Mouse (Mus musculus) spleen, postnatal 36 days (tissue): ENCODE results near the gene Birc7.

Experiments
- DNase-seq, 2 experiments: peaks; one replicate each; pipeline ENCODE4 v3.0.0; 2022; ENCODE audit warnings: low spot score in 2 of 2, mixed read lengths in 1 of 2

The Birc7 gene

DNA sequence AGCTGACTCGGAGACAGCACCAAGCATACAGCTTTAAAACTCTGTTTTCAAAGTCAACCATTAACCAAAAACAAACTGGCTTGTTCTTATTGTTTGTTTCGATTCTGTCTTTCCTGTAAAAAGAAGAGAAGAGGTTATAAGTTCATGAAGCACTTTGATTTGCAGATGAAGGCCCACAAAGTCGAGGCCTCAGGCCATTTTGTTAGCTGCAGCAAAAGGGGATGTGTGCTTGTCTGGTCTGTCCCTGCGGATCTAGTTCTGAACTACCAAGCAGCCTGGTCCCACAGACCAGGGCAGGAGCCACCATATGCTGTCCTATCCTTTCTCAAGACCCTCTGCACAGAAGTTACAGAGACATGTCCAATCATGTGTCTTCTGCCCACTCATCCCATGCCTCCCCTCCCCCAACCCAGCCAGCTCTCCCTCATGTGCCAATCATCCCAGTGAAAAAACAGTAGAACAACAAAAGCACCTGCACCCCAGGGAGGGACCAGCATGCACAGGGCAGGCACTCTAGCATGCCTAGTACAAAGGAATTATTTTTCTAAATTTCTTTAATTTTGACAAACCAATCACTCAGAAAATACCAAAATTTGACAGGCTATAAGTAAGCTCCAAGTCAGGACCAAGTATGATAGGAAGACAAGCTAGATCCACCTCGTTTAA, 23.1 kb upstream of the Birc7 start:
- no peak for DNase-seq

DNA sequence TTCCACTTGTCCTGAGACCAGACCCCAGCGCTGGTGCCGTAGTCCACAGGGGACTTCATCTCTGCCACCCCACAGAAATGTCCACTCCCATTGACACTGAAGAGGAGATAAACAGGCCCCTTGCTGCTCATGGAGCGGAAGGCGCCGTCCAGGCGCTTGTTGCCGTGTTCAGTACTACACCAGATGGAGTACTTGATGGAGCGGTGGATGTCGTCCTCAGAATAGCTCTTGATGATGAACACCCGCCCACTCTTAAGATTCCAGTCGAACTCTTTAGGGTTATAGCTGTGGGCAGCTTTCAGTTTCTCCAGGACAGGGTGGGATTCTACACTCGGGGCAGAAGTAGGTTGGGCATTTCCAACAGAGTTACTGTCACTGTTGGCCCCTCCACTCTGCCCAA, 17.9 kb upstream of the Birc7 start:
- DNase-seq, result no peak

DNA sequence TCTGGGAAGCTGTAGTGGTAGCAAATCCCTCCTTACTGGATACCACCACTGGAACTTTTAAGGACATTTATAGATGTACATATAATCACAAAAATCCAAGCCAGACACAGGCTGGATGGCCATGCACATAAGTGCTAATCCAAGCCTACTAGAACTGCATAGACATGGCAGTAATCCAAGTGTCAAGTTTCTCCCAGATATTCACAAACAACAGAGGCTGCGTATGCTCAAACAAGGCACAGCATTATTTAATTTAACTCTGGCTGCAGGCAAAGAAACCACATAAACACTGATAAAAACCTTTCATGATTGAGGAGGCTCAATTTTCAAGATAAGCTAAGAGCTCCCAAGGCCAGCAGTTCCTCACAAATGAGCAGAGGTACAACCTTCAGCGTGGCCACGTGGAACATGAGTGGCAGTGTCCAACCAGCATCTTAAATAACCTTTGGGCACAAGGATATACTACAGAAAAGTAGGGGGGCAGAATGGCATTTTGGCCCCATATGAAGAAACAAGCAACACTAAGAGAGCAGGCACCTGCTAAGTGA, 12.9 kb upstream of the Birc7 start:
- no peak for DNase-seq

DNA sequence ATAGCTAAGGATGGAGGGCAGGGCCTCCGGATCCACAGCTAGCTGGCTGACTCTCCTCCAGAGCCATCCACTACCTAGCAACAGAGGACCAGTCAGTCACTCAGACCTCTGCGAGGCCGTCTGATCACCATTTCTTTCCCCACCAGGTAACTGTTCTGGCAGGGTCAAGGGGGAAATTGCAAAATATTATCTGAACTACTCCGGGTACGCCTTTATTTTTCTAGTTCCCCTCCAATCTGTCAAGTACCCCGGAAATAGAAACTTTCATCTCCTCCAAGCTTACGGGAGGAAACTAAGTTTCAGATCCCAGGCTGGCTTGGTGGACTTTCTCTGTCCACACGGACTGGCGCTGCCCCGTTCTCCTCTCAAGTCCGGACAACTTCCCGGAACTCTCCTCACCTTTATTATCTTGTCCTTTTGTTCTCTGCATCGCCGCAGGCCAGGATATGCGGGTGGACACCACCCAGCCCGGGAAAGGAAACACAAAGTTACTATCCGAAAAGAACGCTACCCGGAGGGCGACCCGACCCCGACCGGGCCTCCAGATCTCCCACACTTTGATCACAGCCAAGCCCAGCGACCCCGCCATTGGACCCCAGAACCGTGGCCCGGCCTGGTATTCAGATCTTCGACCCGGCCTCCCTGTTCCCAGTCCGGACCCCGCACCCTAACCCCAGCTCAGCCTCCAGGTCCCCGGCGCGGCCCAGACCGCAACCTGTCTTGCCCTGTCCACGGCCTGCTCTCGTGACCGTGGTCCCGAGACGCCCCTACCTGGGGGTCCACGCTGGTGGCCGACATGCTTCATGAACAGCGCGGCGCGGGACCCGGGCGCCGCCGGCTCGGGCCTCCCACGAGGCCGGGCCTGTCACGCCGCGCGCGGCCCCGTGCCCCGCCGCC, 8.7 kb upstream of the Birc7 start:
- peak; percentile 13 to 23 for DNase-seq

DNA sequence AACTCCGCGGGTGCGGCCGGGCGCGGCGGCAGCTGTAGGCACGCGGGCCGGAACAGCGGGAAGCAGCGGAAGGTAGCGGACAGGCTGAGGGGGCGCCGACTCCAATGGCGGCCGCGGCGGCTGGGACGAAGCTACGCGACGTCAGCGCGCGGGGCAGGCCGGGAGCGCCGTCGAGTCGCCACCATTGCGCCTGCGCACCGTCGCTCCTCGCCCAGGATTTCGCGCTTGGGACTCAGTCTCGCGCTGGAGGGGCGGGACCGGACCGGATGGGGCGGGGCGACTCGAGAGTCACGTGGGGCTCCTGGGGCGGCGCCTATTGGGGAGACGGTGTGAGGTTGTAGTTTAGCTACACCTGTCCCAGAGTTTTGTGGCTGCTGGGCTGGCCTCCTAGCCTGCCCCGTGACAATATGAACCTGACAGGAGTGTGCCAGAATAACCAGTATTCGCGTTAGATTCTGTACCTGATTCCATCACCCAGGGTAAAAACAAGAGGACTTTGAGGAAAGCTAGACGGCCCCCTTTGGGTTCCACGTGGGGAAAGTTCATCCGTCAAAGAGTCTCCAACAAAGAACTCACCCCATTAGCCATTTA, 7.9 kb upstream of the Birc7 start, which contains the start of gene Ythdf1:
Ythdf1 (minus strand) TSS at position 140 of the 591 bp plus-strand sequence.
- peak; percentile 97 to 98 for DNase-seq

DNA sequence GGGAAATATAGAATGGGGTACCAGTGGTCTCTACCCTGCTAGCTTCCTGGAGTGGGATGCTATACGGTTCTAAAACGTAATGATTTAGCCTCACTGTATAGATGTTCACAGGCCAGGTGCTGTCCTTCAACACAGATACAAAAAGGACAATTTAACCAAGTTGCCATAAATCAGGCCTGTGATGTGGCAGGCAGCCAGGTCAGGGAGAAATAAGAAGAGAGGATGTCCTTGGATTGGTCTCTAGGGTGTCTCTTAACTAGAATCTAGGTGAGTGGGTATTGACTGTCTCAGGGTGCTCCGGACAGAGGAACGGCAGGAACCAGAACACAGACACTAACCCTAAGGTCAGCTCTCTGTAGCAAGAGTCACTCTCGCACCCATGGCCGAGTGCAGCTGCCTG, 6.1 kb upstream of the Birc7 start:
- DNase-seq, result no peak

DNA sequence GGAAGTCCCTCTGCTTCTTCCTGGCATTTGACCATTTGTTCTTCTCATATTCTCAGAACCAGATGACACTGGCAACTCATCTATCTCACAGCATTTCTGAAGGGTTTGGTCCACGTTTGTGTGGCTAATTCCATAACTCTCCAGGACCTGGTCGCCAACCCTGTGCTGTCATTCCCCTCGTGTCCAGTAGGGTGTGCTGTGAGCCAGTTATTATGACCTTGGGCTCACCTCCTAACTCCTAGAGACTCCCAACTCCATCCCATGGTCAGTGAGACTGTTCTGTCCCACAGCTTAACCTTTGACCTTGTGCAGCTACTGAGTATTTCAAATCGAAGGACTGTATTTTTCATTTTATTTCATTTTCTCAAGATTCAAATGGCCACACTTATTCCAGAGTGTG, 3.6 kb upstream of the Birc7 start:
- peak; percentile 22 to 42 for DNase-seq

DNA sequence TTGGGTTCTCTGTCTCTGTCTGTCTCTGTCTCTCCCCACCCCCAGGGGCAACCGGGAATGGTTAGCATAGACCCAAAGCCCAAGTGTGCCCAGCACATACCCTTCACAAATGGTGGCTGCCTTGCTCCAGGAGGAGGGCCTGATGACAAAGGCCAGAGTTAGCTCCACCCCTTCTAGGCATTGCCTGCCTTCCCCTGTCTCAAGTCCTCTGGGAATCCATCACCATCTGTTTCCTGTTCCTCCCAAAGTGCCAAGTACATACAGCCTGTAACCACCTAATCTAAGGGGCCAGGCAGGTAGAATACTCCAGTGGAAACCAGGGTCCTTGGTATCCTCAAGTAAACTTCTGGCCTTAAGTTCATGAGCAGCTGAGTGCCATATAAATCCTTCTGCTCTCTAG, 3.6 kb downstream of the Birc7 start:
- DNase-seq, result no peak

DNA sequence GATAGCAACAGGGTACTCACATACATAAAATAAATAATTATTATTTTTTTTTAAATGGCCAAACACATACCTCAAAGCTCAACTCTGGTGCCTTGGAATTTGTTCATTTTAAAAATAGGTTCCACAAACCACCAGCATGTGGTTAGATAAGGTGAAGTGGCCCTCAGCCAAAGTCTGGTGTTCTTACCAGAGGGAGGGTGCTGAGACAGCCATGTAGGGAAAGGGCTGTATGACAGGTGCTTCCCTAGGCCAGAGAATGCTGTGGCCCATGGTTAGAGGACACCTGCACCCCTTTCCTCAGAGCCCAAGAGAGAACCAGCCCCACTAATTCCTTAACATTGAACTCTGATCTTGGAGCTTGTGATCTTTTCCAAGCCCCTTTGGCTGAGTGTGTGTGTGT, 11.4 kb downstream of the Birc7 start:
- DNase-seq, result no peak

DNA sequence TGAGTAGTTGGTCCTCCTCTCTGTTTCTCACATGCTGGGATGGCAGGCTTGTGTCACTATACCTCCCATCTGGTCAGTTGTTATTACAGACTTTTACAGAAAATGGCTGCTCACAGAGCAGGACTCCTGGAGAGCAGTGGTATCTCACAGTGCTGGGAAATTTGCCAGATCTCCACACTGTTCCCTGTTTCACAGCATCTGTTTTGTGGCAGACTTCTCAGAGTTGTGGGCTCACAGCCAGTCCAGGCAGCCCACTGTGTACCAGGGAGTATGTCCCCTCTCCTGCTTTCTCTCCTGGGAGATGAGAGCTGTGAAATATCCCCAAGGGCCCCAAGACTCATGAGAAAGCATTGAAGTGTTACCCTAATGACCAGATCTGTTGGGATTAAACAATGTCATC, 13.0 kb downstream of the Birc7 start:
- no peak for DNase-seq

DNA sequence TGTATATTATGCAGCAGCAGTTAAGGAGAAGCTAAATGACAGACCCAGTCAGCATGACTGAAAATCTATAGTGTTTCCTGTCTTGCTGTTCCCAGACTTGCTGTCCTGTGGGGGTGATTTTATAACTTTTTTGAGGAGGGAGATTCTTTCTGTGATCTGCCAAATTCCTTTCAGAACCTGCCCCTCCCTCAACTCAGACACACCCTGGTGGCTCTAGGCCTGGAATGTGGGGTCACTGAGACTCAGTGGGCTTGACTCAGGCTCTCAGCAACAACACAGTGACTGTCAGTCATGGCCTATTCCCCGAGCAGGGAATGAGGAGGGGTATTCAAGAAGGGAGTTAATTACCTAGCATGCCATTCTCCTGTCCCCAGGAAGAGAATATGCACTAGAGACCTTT, 21.1 kb downstream of the Birc7 start:
- no peak for DNase-seq

DNA sequence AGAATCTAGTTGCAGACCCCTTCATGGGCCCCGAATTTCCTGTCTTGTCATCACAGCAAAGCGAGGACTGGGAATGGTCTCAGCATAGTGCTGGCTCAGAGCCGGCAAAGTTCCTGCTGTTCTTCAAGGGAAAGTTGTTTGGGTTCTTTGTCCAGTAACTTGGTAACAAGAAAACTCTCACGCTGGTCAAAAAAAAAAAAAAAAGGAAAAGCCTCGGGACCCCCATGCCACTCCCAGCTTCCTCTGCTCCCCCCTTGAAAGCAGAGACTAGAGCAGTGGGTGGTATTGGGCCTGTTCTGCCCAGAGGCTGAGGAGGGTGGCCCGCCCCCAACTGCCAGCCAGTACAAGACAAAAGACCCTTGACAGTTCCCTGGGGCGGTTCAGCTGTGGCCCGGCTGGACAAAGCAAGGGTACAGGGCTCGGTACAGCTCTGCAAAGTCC, 23.9 kb downstream of the Birc7 start:
- DNase-seq, result no peak

DNA sequence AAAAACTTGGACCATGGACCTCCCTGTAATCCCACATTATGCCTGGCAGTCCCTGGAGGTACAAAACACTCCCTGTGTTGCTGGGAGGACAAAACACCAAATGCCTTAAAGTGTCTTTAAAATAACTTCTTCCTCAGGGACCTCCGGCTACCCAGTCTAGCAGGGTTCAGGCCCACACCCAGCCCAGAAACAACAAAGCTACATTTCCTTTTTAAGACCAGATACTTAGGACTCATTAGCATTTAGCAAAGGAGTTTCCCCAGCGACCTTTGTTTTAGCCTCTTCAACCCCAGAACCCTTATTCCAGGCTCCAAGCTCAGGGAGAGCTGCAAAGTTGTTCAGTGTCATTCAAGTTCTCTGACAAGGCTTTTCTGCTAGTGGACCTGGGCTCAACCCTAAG, 24.8 kb downstream of the Birc7 start:
- no peak for DNase-seq

DNA sequence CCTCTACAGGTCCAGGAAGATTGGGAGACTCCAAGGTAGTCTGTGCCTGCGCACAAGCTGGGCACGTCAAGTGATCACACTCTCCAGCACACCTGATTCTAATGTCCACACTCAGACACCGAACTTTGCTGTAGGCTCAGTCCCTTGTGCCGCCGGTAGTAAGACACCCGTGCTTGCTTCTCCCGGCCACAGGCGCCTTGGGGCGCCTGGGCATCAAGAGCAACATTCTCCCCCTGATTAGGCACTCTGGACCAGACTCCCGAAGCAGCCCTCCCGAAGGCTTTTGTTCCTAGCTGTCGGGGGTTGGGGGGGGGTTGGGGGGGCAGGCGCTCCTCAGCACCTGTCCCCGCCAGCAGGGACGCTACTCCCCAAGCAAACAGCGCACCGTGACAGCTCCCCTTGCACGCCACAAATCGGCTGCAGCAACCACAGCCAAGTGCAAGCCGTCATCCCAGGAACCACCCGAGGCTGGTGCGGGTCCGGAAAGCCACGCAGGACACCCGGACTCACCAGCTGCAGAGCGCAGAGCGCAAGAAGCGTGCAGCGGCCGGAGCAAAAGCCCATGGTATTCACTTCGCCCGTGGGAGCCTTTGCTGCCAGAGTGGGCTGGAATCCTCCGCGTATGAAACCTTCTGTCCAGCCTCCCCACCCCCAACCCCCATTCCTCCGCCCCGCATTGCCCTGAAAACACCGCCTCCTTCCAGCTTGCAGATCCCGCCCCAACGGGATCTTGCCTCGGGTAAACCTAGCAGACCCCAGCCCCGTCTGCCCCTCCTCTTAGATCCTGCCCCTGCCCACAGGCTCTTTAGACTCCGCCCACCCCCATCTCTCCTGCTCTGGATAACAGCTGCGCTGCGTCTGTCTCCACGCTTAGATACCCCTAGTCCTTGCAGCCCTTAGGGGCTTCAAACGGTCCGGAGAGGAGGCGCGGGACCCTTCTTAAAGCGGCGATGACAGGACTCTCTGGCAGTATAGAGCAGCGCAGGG, 25.5 kb downstream of the Birc7 start, which contains the start of gene Nkain4:
Nkain4 (minus strand) TSS at position 639 of the 987 bp plus-strand sequence.
- DNase-seq, result no peak

DNA sequence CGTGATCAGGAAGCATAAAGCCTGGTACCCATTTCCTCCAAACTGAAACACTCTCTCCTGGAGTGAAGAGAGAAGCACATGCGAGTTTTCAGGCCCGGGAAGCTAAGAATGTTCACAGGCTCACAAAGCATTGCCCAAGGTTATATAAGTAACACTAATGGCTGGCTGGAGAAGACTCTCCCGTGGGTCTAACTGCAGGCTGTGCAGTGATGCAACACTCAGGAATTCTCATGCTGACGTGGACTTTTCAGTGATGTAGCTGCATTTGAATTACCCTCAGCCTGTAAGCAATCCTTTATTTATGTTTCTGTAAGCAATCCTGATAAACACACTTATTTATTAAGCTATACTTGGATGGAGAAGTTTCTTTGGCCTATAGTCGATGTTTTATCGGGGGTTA, 30.8 kb downstream of the Birc7 start:
- no peak for DNase-seq

DNA sequence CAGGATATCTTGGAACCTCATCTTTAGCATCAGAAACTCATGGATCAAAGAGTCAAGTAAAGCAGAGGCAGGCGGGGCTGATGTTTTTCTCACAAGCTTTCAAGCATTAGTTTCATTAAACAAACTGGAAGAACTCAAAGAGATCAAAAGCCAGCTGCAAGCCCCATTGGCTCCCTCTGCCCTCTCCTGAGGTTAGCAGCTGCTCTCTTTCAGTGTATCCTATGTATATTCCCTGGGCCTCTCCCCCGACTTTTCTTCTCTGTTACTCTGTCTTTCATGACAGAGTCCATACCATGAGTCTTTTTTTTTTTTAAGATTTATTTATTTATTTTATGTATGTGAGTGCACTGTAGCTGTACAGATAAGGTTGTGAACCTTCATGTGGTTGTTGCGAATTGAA, 31.4 kb downstream of the Birc7 start:
- DNase-seq, result no peak

DNA sequence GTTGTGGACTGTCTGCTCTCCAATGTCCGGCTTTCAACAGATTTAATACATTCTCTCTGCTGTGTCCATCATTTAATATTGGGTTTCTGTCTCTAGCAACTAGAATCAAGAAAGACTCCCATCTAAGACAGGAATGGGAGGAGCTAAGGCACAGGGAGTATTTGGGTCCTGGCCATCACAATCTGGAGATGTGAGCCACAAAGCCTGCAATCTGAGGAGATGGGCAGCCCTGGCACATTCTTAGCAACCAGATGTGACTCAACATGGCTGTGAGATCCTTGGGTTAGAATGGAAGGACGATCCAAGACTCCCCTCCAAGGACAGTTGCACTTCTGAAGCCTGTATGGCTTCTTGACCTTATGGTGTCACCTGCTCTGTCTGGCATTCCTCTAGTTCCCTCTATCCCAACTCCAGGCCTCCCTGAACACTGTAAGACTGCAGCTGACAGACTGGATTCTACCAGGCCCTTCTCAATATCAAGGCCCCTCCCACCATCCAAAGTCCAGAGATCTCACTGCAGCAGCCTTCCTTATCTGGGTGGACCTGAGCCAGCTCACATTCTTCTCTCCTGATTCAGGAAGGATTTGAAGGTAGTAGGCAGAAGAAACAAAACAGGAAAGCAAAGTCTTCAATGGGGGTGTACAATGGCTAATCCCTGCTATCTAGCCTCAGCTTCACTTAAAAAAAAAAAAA, 33.9 kb downstream of the Birc7 start:
- no peak for DNase-seq

DNA sequence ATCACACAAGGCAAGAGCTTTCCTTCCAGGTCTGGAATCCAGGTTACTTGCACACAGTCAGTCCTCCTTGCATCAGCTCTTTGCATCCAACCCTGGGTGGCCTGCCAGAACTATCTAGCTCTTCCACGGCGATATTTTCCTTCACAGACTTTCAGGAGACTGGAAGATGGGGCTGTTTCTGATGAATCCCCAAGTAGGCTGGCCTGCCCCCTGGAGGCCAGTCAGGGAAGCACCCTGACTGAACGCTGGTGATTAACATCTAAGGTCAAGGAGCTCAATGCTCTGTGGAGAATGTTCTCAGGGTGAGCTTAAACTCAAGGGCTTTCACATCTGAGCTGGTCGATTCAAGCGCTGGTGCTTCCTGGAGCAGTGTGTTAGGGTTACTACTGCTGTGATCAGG, 35.1 kb downstream of the Birc7 start:
- peak; percentile 35 to 50 for DNase-seq

DNA sequence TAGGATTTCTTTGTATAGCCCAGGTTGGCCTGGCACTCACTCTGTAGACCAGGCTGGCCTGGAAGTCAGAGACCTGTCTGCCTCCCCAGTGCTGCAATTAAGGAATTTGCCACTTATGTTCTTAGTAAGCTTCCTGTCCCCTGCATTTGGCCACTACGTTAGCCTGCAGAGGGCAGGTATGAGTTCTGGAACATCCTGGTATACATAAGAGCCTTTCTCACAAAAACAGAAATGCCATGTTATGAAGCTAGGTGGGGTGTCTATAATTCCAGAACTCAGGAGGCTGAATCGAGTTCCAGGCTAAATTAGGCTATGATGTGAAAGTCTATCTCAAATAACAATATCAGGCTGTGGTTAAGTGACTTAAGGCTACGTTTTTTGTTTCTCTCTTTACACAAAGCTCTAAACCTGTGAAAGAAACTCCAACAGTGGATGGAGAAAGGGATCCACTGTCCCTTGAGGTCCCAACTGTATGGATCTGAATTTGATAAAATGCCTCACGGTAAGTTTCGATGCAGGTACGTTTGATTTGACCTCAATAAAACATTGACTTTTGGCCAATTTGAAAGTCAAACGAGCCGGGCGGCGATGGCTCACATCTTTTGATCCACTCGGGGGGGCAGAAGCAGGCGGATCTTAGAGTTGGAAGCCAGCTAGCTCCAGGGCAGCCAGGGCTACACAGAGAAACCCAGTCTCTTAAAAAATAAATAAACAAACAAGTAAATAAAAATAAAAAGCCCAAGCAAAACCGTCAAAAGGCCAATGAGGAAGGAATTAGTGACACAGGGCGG, 37.5 kb downstream of the Birc7 start:
- peak; percentile 16 to 37 for DNase-seq
